Mouse (Mus musculus) stomach, embryonic 14.5 days (tissue): ENCODE measurements at regions not wholly inside any gene's neighbourhood (a gene's known extent, or its start where the extent isn't known, plus 50 kb on each side); places are given as distances from the start of the nearest gene placed in this dataset.

Experiments used
- ATAC-seq: fragments of 200-750 bp; cut with Nextera tagmentation; 2 replicates; pipeline ENCODE4 v1.8.0; 2017; ENCODE audit warnings: low read depth, moderate TSS enrichment; ENCODE audit not compliant: insufficient number of reproducible peaks, insufficient read depth, low FRiP score
- H3K27ac ChIP-seq: fragments of 300-500 bp; sonication (generic); 2 replicates; pipeline ENCODE4 v1.5.1; 2014; ENCODE audit warnings: mild to moderate bottlenecking, low read length, moderate library complexity, mixed read lengths
- H3K27me3 ChIP-seq: fragments of 300-500 bp; sonication (generic); 2 replicates; pipeline ENCODE4 v1.6.1; 2014; ENCODE audit warnings: low read length, control low read depth, mixed read lengths; ENCODE audit not compliant: control insufficient read depth, insufficient read depth
- H3K36me3 ChIP-seq: fragments of 300-500 bp; sonication (generic); 2 replicates; pipeline ENCODE4 v1.6.1; 2014; ENCODE audit warnings: mild to moderate bottlenecking, control low read depth, low read length, moderate library complexity, mixed read lengths; ENCODE audit not compliant: control insufficient read depth, insufficient read depth
- H3K4me1 ChIP-seq: fragments of 300-500 bp; sonication (generic); 2 replicates; pipeline ENCODE4 v1.6.1; 2014; ENCODE audit warnings: low read length, control low read depth, mixed read lengths; ENCODE audit not compliant: control insufficient read depth, insufficient read depth
- H3K4me2 ChIP-seq: fragments of 300-500 bp; sonication (generic); replicated peaks from 2 replicates; pipeline ENCODE4 v1.6.1; 2014; ENCODE audit warnings: low read depth, low read length, control low read depth
- H3K4me3 ChIP-seq: fragments of 300-500 bp; sonication (generic); 2 replicates; pipeline ENCODE4 v1.5.1; 2014; ENCODE audit warnings: low read depth, low read length, control low read depth
- H3K9ac ChIP-seq: fragments of 300-500 bp; sonication (generic); replicated peaks from 2 replicates; pipeline ENCODE4 v1.6.1; 2014; ENCODE audit warnings: low read depth, mild to moderate bottlenecking, control low read depth, low read length, moderate library complexity, mixed read lengths
- H3K9me3 ChIP-seq: fragments of 300-500 bp; sonication (generic); 2 replicates; pipeline ENCODE4 v1.6.1; 2016; ENCODE audit warnings: low read depth, low read length, control low read depth; ENCODE audit not compliant: control insufficient read depth
- WGBS: fragments of 180-500 bp; shearing (Covaris S2); extraction: QIAGEN DNeasy Blood & Tissue Kit; methylation state at CpG from one replicate; pipeline ENCODE4 v1.1.7; 2014; 5-methylcytosine and 5-hydroxymethylcytosine counted together

DNA sequence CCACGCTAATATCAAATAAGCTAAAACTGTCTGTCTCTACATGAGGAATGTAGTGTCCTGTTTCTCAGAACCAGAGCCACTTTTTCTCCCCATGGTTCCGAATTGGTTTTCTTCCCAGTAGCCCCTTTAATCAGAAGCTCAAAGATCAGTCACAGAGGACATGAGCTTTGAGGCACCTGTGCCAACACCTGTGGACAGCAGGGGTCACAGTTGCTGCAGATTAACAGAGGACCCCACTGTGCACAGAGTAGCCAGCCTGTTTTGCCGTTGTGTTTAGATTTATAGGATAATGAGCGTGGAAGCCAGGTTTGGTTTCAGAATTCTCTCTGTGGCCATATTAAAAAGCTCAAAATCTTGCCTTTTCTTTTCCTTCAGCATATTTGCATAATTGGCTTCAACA is 380.2 kb downstream of the Ipmk start:
- WGBS, result 61% methylated on average over 4 of the region's 4 CpGs
- ATAC-seq, result no peak
- Histone ChIP-seq H3K27ac (no peak overlapping the region), H3K4me2 (no peak overlapping the region), H3K4me3 (no peak overlapping the region), H3K9ac (no peak overlapping the region), H3K36me3 (no peaks in the 10 kb centered on the region), H3K27me3 (no peaks in the 10 kb centered on the region), H3K9me3 (no peaks in the 10 kb centered on the region), H3K4me1 (no peaks in the 10 kb centered on the region)

DNA sequence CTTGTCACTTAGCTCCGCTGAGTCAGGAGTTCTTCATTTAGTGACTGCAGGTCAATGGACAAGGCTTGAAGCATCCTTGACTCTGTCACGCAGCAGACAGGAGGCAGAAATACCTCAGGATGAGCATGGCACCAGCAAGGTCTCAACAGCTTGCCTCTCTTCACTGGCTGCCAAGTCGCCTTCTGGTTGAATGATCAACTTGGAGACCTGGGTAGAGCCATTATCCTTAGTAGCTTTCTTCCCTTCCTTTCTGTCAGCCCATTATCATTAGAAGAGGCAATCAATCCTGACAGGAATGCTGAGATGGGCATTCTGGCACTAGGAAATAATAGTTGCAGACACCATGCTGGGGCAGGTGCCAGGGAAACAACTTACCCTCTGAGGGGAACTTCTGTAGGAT is 386.3 kb downstream of the Ipmk start:
- H3K27me3 ChIP-seq, result no peaks in the 10 kb centered on the region
- no peaks in the 10 kb centered on the region for H3K4me1 ChIP-seq
- no peaks in the 10 kb centered on the region for H3K9me3 ChIP-seq
- ATAC-seq, result no peak
- no peak overlapping the region for H3K4me3 ChIP-seq
- H3K36me3 ChIP-seq, result no peaks in the 10 kb centered on the region
- no peak overlapping the region for H3K27ac ChIP-seq
- 82% methylated on average over 3 of the region's 3 CpGs for WGBS
- H3K4me2 ChIP-seq, result no peak overlapping the region
- H3K9ac ChIP-seq, result no peak overlapping the region

DNA sequence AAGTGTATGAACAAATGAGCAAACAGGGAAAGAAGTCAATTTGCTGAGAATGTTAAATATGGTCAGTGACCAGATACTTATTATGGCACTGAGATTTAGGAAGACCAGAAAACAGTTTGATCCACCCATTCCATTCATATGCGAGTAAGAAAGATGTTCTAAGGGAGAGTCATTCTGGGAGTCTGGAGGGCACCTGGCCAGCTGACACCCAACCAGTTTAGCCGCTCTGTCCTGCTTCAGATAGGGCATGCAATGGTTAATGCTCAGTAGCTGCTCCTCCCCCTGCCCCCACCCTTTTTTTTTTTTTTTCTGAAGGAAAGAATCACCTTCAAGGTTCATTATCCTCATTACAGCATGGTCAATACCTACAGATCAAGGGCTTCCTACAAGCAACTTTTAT is 386.9 kb downstream of the Ipmk start:
- WGBS, result 75% methylated on average over 2 of the region's 2 CpGs
- Histone ChIP-seq H3K4me2 (no peak overlapping the region), H3K4me1 (no peaks in the 10 kb centered on the region), H3K9me3 (no peaks in the 10 kb centered on the region), H3K4me3 (no peak overlapping the region), H3K9ac (no peak overlapping the region), H3K27ac (no peak overlapping the region), H3K36me3 (no peaks in the 10 kb centered on the region), H3K27me3 (no peaks in the 10 kb centered on the region)
- no peak for ATAC-seq

DNA sequence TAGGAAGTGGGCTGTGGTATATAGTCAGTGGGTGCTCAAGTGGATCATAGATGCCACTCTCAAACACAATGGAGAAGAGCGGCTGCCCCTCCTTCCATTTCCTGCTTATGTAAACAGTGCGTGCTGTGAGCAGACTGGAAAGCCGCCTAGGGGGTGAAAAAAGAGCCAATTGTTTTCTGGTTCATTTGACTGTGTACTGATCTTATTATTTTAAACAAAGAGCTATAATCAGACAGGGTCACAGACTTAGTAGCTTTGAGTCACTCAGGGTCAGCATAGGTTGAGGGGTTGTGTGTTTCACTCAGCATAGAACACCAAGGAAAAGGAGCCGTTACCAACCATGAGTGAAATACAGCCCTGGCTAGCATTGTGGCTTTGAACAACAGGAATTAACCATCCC is 390.7 kb downstream of the Ipmk start:
- 30% methylated on average over 4 of the region's 4 CpGs for WGBS
- H3K27me3 ChIP-seq, result no peaks in the 10 kb centered on the region
- no peak for ATAC-seq
- no peak overlapping the region for H3K9ac ChIP-seq
- no peaks in the 10 kb centered on the region for H3K36me3 ChIP-seq
- H3K4me2 ChIP-seq, result no peak overlapping the region
- no peak overlapping the region for H3K27ac ChIP-seq
- H3K9me3 ChIP-seq, result no peaks in the 10 kb centered on the region
- no peak overlapping the region for H3K4me3 ChIP-seq
- no peaks in the 10 kb centered on the region for H3K4me1 ChIP-seq

DNA sequence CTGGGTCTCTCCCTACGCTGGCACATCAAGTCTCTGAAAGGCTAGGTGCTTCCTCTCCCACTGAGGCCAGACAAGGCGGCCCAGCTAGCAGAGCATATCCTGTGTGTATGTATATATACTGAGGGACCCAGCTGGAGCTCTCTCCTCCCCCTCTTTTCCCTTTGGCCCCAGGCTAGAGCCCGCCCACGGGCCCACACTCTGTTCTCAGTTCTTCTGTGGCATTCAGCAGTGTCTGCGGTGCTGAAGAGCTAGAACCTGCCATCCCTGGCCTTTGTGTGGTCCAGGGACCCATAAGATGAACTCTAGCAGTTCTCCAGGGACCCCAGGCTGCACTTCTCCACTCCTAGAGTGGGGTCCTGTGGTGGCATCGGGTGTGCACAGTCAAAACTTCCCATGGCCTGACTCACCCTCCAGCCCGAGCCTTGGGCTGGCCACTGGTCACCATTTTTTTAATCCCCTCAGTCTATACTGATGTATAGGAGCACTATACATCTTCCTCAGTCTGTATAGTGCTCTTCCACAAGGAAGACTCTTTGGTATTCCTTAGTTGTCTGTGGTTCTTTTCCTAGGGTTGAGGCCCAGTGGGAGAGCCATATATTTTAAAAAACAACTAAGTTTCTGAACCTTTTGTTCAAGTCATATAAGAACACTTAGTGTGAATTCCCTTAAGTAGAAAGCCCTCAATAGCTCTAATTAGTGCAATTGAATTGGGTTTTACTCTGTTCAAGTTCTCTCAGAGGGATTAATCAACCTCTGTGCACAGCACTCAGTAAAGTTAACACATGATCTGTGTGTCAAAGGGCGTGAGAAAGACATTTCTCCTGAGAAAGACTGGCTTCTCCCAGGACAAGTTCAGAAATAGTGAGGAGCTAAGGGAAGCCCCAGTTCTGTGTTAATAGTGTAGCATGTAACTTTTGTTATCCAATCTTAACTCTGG is 401.3 kb downstream of the Ipmk start:
- Histone ChIP-seq H3K9ac (no peak overlapping the region), H3K27me3 (no peaks in the 10 kb centered on the region), H3K4me2 (no peak overlapping the region), H3K4me1 (no peaks in the 10 kb centered on the region), H3K9me3 (no peaks in the 10 kb centered on the region), H3K27ac (no peak overlapping the region), H3K36me3 (no peaks in the 10 kb centered on the region), H3K4me3 (no peak overlapping the region)
- no peak for ATAC-seq
- 75% methylated on average over 8 of the region's 8 CpGs for WGBS

DNA sequence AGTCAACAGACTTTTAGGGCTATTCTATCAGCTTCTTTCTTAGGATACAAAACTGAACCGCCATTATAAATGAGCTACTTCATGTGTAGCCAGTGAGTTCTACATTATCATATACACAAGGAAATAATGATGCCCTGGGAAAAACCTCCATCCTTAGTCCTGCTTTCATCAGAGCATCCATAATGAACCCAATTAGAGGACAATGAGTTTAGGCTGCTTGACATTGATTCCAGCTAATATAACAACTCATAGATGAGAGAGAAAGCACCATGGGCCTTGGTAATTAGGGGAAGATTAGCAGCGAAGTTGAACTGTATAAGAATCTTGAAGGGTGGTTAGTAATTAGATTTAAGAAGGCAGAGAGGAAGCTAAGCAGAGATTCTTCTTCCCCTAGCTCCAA is 405.7 kb downstream of the Ipmk start:
- ATAC-seq, result no peak
- H3K4me1 ChIP-seq, result no peaks in the 10 kb centered on the region
- H3K4me2 ChIP-seq, result no peak overlapping the region
- no peak overlapping the region for H3K4me3 ChIP-seq
- H3K36me3 ChIP-seq, result no peaks in the 10 kb centered on the region
- WGBS, result 75% methylated on average over 2 of the region's 2 CpGs
- no peak overlapping the region for H3K27ac ChIP-seq
- no peak overlapping the region for H3K9ac ChIP-seq
- no peaks in the 10 kb centered on the region for H3K27me3 ChIP-seq
- no peaks in the 10 kb centered on the region for H3K9me3 ChIP-seq

DNA sequence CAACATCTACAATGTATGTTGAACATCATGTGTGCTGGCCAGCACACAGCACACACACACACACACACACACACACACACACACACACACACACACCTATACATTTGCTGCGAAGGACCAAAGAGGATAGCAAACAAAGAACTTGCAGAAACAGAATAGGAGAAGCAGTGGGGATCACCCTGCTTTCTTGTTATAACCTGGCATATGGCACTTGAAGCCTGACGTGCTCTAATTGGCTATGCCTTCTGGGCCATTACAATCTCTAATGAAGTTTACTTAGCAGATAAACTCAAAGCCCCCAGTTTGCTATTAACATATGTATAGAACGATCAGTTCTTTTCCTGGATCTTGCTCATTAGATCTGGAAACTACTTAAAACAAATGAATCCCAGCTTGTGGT is 407.2 kb downstream of the Ipmk start:
- H3K4me1 ChIP-seq, result no peaks in the 10 kb centered on the region
- no peak overlapping the region for H3K9ac ChIP-seq
- no peaks in the 10 kb centered on the region for H3K27me3 ChIP-seq
- ATAC-seq, result no peak
- H3K27ac ChIP-seq, result no peak overlapping the region
- H3K36me3 ChIP-seq, result no peaks in the 10 kb centered on the region
- H3K9me3 ChIP-seq, result no peaks in the 10 kb centered on the region
- 63% methylated on average over 3 of the region's 3 CpGs for WGBS
- H3K4me2 ChIP-seq, result no peak overlapping the region
- no peak overlapping the region for H3K4me3 ChIP-seq

DNA sequence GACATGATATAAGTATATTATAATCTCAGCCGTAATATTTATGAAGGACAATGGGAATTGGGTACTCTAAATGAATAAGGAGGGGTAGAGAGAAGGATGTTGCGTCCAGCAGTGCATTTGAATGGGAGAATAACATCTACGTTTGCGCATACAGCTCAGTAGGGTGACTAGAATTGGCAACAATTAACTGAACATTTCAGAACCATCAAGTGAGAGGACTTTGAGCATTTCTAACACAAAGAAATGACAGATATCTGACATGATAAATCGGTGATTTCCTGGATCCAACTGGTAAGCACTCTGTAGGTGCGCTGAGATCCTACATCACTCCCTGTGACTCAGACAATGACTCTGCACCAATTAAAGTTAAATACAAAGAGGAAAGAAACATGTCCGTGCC is 431.3 kb downstream of the Ipmk start:
- no peaks in the 10 kb centered on the region for H3K36me3 ChIP-seq
- 90% methylated on average over 7 of the region's 7 CpGs for WGBS
- no peaks in the 10 kb centered on the region for H3K27me3 ChIP-seq
- no peak overlapping the region for H3K4me2 ChIP-seq
- H3K4me1 ChIP-seq, result no peaks in the 10 kb centered on the region
- H3K27ac ChIP-seq, result no peak overlapping the region
- no peaks in the 10 kb centered on the region for H3K9me3 ChIP-seq
- H3K9ac ChIP-seq, result no peak overlapping the region
- ATAC-seq, result no peak
- H3K4me3 ChIP-seq, result no peak overlapping the region

DNA sequence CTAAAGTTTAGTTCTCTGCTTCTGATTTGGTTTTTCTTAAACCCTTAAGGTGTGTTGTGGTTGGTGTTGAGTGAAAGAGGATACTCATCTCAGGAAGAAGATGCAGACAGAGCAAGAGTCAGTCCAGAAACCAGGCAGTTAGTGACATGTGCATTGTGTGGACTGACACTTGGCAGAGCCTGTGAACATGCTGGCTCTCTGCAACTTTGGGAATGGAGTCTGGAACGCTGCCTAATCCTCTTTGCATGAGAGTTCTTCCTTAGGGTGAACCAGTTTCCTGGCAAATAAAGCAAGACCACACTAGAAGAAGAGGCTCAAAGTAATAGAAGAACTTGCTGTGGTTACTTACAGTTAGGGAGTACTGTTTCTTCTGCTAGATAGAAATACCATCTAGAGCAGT is 441.7 kb downstream of the Ipmk start:
- 50% methylated on average over 1 of the region's 1 CpGs for WGBS
- Histone ChIP-seq H3K9ac (no peak overlapping the region), H3K27ac (no peak overlapping the region), H3K36me3 (no peaks in the 10 kb centered on the region), H3K9me3 (no peaks in the 10 kb centered on the region), H3K27me3 (no peaks in the 10 kb centered on the region), H3K4me1 (no peaks in the 10 kb centered on the region), H3K4me3 (no peak overlapping the region), H3K4me2 (no peak overlapping the region)
- ATAC-seq, result no peak
